Mouse (Mus musculus): ENCODE measurements around the gene Tnfrsf23. TPM values are rescaled to one million over a fixed set of nuclear protein-coding genes. Genes with fewer than 3 reads are reported as not detected.

The Tnfrsf23 gene
- polyA plus RNA-seq, 1 experiment from 2014 or later: 3.0 TPM

DNA sequence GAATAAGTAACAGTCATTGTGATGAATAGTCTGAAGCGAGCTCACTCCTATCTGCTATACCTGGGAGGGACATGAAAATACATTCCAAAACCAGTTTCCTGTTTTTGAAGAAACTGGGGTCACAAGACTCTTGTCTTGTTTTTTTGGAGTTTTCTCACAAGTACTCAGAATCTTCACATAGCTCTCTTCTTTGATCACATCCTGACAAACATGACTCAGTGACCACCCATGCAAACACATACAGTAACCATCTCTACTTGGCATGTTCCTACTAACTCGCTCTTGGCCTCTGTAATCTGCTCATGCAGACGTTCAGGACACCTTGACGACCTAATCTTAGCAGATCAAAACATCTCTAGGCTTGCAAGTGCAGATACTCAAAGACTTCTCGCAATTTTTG lies 60.5 kb downstream of the Tnfrsf23 start:
- Histone ChIP-seq H3K27ac (ENCODE audit: low read length) (no peak overlapping the region), H3K27me3 (replicated peaks; ENCODE audit: insufficient read depth, low read length) (no peaks in the 10 kb centered on the region), H3K36me3 (ENCODE audit: insufficient read depth, low read length) (no peaks in the 10 kb centered on the region), H3K4me1 (ENCODE audit: insufficient read depth, low read depth, low read length) (no peaks in the 10 kb centered on the region), H3K4me3 (ENCODE audit: low read depth, low read length) (no peak overlapping the region), H3K4me2 (replicated peaks; ENCODE audit: low read depth, low read length) (no peak overlapping the region), H3K9me3 (ENCODE audit: low read length) (no peaks in the 10 kb centered on the region), H3K9ac (replicated peaks; ENCODE audit: low read depth) (no peak overlapping the region)
- ATAC-seq: no peak
- TF ChIP-seq CTCF (IDR thresholded peaks at IDR 0.05) (no peak), EP300 (IDR thresholded peaks at IDR 0.05) (no peak)
- 61% methylated on average over 5 of the region's 5 CpGs for WGBS
- no peak for DNase-seq (ENCODE audit: low spot score)

DNA sequence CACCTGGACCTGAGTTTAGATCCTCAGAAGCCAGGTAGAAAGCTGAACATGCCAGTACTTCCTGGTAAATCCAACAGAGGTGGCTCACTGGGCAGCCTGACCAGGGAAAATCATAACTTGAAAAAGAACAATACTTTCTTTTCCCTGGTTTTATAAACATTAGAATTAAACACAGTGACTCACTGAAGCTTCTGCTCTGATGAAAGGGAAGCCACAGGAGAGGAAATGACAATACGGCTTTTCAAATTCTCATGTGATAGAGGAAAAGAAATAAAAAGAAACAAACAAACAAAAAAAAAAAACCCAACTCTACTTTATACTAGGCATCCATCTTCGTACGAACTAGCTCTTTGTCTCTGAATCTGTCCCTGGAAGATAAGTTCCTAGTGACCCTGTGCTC lies 61.1 kb downstream of the Tnfrsf23 start:
- 54% methylated on average over 3 of the region's 3 CpGs for WGBS
- Histone ChIP-seq H3K9me3 (ENCODE audit: low read length) (no peaks in the 10 kb centered on the region), H3K9ac (replicated peaks; ENCODE audit: low read depth) (no peak overlapping the region), H3K4me3 (ENCODE audit: low read depth, low read length) (no peak overlapping the region), H3K4me2 (replicated peaks; ENCODE audit: low read depth, low read length) (no peak overlapping the region), H3K27ac (ENCODE audit: low read length) (no peak overlapping the region), H3K36me3 (ENCODE audit: insufficient read depth, low read length) (no peaks in the 10 kb centered on the region), H3K4me1 (ENCODE audit: insufficient read depth, low read depth, low read length) (no peaks in the 10 kb centered on the region), H3K27me3 (replicated peaks; ENCODE audit: insufficient read depth, low read length) (no peaks in the 10 kb centered on the region)
- TF ChIP-seq EP300 (IDR thresholded peaks at IDR 0.05) (no peak), CTCF (IDR thresholded peaks at IDR 0.05) (no peak)
- no peak for ATAC-seq
- no peak for DNase-seq (ENCODE audit: low spot score)

DNA sequence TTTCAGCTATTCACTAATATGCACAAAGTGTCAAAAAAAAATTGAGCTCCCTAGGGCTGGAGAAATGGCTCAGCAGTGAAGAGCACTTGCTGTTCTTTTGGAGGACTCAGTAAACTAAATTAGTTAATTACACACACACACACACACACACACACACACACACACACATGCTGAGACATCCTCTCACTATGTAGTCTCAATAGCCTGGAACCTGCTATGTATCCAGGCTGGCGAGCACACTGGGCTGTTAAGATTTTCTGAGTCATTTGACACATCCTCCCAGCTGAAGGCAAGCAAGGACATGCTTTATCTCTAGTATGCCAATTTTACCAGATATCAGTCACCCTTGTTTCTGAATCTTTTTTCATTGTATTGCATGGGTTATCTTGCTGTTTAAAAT lies 64.7 kb downstream of the Tnfrsf23 start:
- no peaks in the 10 kb centered on the region for H3K9me3 ChIP-seq (ENCODE audit: low read length)
- WGBS: 52% methylated on average over 1 of the region's 1 CpGs
- H3K4me2 ChIP-seq (replicated peaks; ENCODE audit: low read depth, low read length): no peak overlapping the region
- no peak overlapping the region for H3K27ac ChIP-seq (ENCODE audit: low read length)
- no peaks in the 10 kb centered on the region for H3K4me1 ChIP-seq (ENCODE audit: insufficient read depth, low read depth, low read length)
- H3K9ac ChIP-seq (replicated peaks; ENCODE audit: low read depth): no peak overlapping the region
- TF ChIP-seq EP300 (IDR thresholded peaks at IDR 0.05) (no peak), CTCF (IDR thresholded peaks at IDR 0.05) (no peak)
- H3K4me3 ChIP-seq (ENCODE audit: low read depth, low read length): no peak overlapping the region
- no peaks in the 10 kb centered on the region for H3K27me3 ChIP-seq (replicated peaks; ENCODE audit: insufficient read depth, low read length)
- no peaks in the 10 kb centered on the region for H3K36me3 ChIP-seq (ENCODE audit: insufficient read depth, low read length)
- ATAC-seq (no peak), DNase-seq (ENCODE audit: low spot score) (no peak)

Other genes starting within 250 kb of the Tnfrsf23 start
- gene Cdkn1c, start 224.8 kb downstream of the Tnfrsf23 start, polyA plus RNA-seq (2015; fragmentation: Nextera tagmentation; extraction: Ambion mirVana): 207 and 220 TPM in 2 replicates
- gene Slc22a18, start 212.1 kb downstream of the Tnfrsf23 start, polyA plus RNA-seq (2015; fragmentation: Nextera tagmentation; extraction: Ambion mirVana): 4.4 and 5.2 TPM in 2 replicates
- gene Phlda2, start 182.7 kb downstream of the Tnfrsf23 start, polyA plus RNA-seq (2015; fragmentation: Nextera tagmentation; extraction: Ambion mirVana): 3.2 and 5.4 TPM in 2 replicates
- 107 and 109 TPM in 2 replicates for gene Nap1l4, start 136.8 kb downstream of the Tnfrsf23 start, polyA plus RNA-seq (2015; fragmentation: Nextera tagmentation; extraction: Ambion mirVana)
- 24.4 and 26.4 TPM in 2 replicates for gene Cars, start 85.8 kb downstream of the Tnfrsf23 start, polyA plus RNA-seq (2015; fragmentation: Nextera tagmentation; extraction: Ambion mirVana)
- 1.0 and 1.2 TPM in 2 replicates for gene Tnfrsf26, start 57.1 kb downstream of the Tnfrsf23 start, polyA plus RNA-seq (2015; fragmentation: Nextera tagmentation; extraction: Ambion mirVana)
- 4.6 and 5.3 TPM in 2 replicates for gene Tnfrsf22, start 36.2 kb downstream of the Tnfrsf23 start, polyA plus RNA-seq (2015; fragmentation: Nextera tagmentation; extraction: Ambion mirVana)
- gene Osbpl5, start 71.1 kb upstream of the Tnfrsf23 start, polyA plus RNA-seq (2015; fragmentation: Nextera tagmentation; extraction: Ambion mirVana): 47.6 and 56.8 TPM in 2 replicates
- not detected in 2 replicates for gene Mrgprg, start 81.1 kb upstream of the Tnfrsf23 start, polyA plus RNA-seq (2015; fragmentation: Nextera tagmentation; extraction: Ambion mirVana)
- 0.67 and 0.72 TPM in 2 replicates for gene Mrgpre, start 98.6 kb upstream of the Tnfrsf23 start, polyA plus RNA-seq (2015; fragmentation: Nextera tagmentation; extraction: Ambion mirVana)
- gene Nadsyn1, start 137.0 kb upstream of the Tnfrsf23 start, polyA plus RNA-seq (2015; fragmentation: Nextera tagmentation; extraction: Ambion mirVana): 5.0 and 5.2 TPM in 2 replicates
- gene Dhcr7, start 137.3 kb upstream of the Tnfrsf23 start, polyA plus RNA-seq (2015; fragmentation: Nextera tagmentation; extraction: Ambion mirVana): 9.7 and 10.8 TPM in 2 replicates
- not detected in 2 replicates for gene Gm498, start 181.0 kb upstream of the Tnfrsf23 start, polyA plus RNA-seq (2015; fragmentation: Nextera tagmentation; extraction: Ambion mirVana)